Mouse (Mus musculus): ENCODE results near the gene Tas2r104. TPM values are rescaled to one million over a fixed set of nuclear protein-coding genes. Genes with fewer than 3 reads are reported as not detected.

Gene Tas2r104
- polyA plus RNA-seq (2015; fragmentation: Nextera tagmentation; extraction: Ambion mirVana), result not detected in 2 replicates

DNA sequence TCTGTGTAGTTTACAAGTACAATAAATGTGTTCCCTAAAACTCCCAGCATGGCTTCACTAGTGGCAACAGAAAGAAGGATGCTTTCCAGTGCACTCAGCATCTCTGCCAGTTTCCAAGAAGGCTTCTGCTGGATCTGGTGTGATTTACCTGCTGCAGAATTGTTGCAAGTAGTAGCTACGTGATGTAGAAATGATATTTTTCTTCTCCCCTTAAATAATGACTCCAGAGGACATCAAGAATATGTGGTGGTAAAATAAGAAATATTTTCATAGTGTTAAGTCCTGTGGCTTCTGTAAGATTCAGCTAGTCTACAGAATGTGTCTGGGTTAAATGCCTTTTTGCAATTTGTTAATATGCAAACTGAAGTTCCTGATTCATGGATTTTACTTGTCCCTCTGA is at the start of gene Tas2r104:
Gene Tas2r104 (minus strand): TSS at position 101 of the 400 bp plus-strand sequence.
- peaks cover 10% of the 10 kb centered on the region; the same call in 1 of the 2 replicates for H3K9me3 ChIP-seq
- no peak for ATAC-seq (ENCODE audit: low FRiP score, low read depth)
- no peak within 1 kb of the TSS for H3K4me2 ChIP-seq (replicated peaks)
- no peak within 1 kb of the TSS for H3K4me3 ChIP-seq
- WGBS, result 80% methylated on average over 1 of the region's 1 CpGs
- H3K27me3 ChIP-seq, result no peaks in the 10 kb centered on the region
- no peaks in the 10 kb centered on the region for H3K4me1 ChIP-seq
- no peaks in the 10 kb centered on the region for H3K36me3 ChIP-seq
- H3K9ac ChIP-seq, result no peak within 1 kb of the TSS
- H3K27ac ChIP-seq, result no peak within 1 kb of the TSS

DNA sequence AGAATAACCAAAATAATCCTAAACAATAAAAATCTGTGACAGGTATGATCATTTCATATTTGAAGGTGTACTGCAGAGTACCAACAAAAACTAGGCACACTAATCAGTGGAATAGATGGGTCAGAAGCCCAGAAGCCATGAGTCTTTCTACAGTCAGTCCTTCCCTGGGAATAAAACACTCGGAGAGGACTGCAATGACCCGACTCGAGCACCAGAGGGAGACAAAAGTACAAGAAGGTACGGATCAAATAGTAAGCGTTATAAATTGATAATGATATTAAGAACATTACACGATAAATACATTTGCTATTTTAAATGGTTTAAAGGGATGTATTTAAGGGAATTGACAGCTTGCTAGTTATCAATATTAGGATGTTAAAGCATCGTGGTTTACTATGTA is 27.3 kb upstream of the Tas2r104 start:
- Histone ChIP-seq H3K4me1 (no peaks in the 10 kb centered on the region), H3K4me2 (replicated peaks) (no peak overlapping the region), H3K4me3 (no peak overlapping the region), H3K27ac (no peak overlapping the region), H3K9ac (no peak overlapping the region), H3K36me3 (no peaks in the 10 kb centered on the region), H3K9me3 (peaks cover 12% of the 10 kb centered on the region), H3K27me3 (no peaks in the 10 kb centered on the region)
- ATAC-seq (ENCODE audit: low FRiP score, low read depth), result no peak
- WGBS, result 47% methylated on average over 7 of the region's 7 CpGs

DNA sequence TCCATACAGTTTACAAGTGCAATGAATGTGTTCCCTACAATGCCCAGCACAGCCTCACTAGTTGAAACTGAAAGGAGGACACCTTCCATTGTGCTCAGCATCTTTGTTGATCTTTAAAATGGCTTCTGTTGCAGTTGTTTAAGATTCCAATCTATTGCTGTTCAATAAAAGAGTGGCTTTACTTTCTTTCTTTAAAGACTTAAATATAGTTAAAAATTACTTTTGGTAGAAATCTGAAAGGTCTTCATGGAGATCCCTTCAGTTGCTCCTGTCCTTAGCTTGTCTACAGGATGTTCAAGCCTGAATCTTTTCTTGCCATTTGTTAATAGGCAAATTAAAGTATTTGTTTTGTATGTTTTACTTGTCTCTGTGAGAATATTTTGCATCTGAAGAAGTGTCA is 4.4 kb upstream of the Tas2r104 start, which contains the start of gene Tas2r114:
Gene Tas2r114 (minus strand): TSS at position 101 of the 400 bp plus-strand sequence.
- Histone ChIP-seq H3K9me3 (peaks cover 21% of the 10 kb centered on the region), H3K27ac (no peak within 1 kb of the TSS), H3K36me3 (no peaks in the 10 kb centered on the region), H3K4me2 (replicated peaks) (no peak within 1 kb of the TSS), H3K27me3 (no peaks in the 10 kb centered on the region), H3K4me1 (no peaks in the 10 kb centered on the region), H3K9ac (no peak within 1 kb of the TSS), H3K4me3 (no peak within 1 kb of the TSS)
- ATAC-seq (ENCODE audit: low FRiP score, low read depth), result no peak

DNA sequence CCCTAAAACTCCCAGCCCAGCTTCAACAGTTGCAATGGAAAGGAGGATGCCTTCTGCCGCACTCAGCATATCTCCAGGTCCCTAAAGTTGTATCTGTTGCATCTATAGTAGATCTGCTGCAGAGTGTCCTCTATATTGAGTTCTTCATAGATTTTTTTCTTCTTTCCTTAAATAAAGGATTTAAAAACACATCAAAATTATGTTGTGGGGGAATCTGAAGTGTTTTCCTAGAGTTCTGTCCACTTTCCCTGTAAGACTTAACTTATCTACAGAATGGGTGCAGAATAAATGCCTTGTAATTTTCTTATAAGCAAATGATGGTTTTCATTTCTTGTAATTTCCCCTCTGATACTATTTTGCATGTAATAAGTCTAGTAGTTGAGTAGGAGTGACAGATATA is 1.9 kb upstream of the Tas2r104 start, which contains the start of gene Tas2r105:
Gene Tas2r105 (minus strand): TSS at position 101 of the 400 bp plus-strand sequence.
- WGBS, result 86% methylated on average over 1 of the region's 1 CpGs
- Histone ChIP-seq H3K4me2 (replicated peaks) (no peak within 1 kb of the TSS), H3K27ac (no peak within 1 kb of the TSS), H3K9ac (no peak within 1 kb of the TSS), H3K4me1 (no peaks in the 10 kb centered on the region), H3K9me3 (peaks cover 18% of the 10 kb centered on the region), H3K4me3 (no peak within 1 kb of the TSS), H3K27me3 (no peaks in the 10 kb centered on the region), H3K36me3 (no peaks in the 10 kb centered on the region)
- ATAC-seq (ENCODE audit: low FRiP score, low read depth), result no peak

DNA sequence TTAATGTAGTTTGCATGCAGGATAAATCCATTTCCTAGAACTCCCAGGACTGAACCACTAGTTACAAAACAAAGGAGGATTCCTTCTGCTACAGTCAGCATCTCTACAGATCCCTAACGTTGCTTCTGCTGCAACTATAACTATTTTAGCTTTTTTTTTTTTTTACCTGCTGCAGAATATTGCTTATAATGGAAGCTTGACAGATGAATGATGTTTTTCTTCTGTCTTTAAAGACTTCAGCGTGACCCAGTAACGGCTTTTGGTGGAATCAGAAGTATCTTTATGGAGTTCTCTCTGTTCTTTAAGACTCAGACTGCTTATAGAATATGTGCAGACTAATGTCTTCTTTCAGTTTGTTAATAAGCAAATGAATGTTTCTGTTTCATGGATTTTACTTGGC is 6.8 kb downstream of the Tas2r104 start, which contains the start of gene Tas2r106:
Gene Tas2r106 (minus strand): TSS at position 101 of the 400 bp plus-strand sequence.
- H3K27me3 ChIP-seq, result no peaks in the 10 kb centered on the region
- WGBS, result 75% methylated on average over 3 of the region's 3 CpGs
- no peaks in the 10 kb centered on the region for H3K4me1 ChIP-seq
- no peak within 1 kb of the TSS for H3K9ac ChIP-seq
- peaks cover 12% of the 10 kb centered on the region for H3K9me3 ChIP-seq
- ATAC-seq (ENCODE audit: low FRiP score, low read depth), result no peak
- no peaks in the 10 kb centered on the region for H3K36me3 ChIP-seq
- H3K27ac ChIP-seq, result no peak within 1 kb of the TSS
- H3K4me3 ChIP-seq, result no peak within 1 kb of the TSS
- H3K4me2 ChIP-seq (replicated peaks), result no peak within 1 kb of the TSS

DNA sequence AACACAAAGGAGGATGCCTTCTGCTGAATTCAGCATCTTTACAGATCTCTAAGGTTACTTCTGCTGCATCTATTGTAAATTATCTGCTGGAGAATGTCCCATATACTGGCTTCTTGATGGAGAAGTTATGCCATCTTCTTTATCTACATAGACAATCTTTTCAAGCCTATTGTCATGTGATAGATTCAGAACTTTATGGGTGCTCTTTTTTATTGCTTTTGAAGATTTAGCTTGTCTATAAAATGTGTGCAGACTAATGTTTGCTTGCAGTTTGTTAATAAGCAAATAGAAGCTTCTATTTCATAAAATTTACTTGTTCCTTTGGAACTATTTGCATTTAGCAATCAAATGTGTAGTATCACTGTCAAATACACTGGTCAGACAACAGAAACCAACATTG is 25.5 kb downstream of the Tas2r104 start, which contains the start of gene Tas2r107:
Gene Tas2r107 (minus strand): TSS at position 101 of the 400 bp plus-strand sequence.
- Histone ChIP-seq H3K9ac (no peak within 1 kb of the TSS), H3K27me3 (no peaks in the 10 kb centered on the region), H3K4me1 (no peaks in the 10 kb centered on the region), H3K4me3 (no peak within 1 kb of the TSS), H3K4me2 (replicated peaks) (no peak within 1 kb of the TSS), H3K9me3 (peaks cover 3% of the 10 kb centered on the region; the same call in 1 of the 2 replicates), H3K36me3 (no peaks in the 10 kb centered on the region), H3K27ac (no peak within 1 kb of the TSS)
- no peak for ATAC-seq (ENCODE audit: low FRiP score, low read depth)

Other genes with a start within 250 kb of the Tas2r104 start
- not detected in 2 replicates for gene 5430401F13Rik, start 199.3 kb downstream of the Tas2r104 start, polyA plus RNA-seq (2015; fragmentation: Nextera tagmentation; extraction: Ambion mirVana)
- 0.25 TPM in 1 of 2 replicates, not detected in the other for gene Gm6619, start 199.3 kb downstream of the Tas2r104 start, polyA plus RNA-seq (2015; fragmentation: Nextera tagmentation; extraction: Ambion mirVana)
- not detected in 2 replicates for gene Tas2r130, start 54.8 kb downstream of the Tas2r104 start, polyA plus RNA-seq (2015; fragmentation: Nextera tagmentation; extraction: Ambion mirVana)
- not detected in 2 replicates for gene Tas2r107, start 25.6 kb downstream of the Tas2r104 start, polyA plus RNA-seq (2015; fragmentation: Nextera tagmentation; extraction: Ambion mirVana)
- gene Tas2r106, start 6.9 kb downstream of the Tas2r104 start, polyA plus RNA-seq (2015; fragmentation: Nextera tagmentation; extraction: Ambion mirVana), result not detected in 2 replicates
- gene Tas2r105, start 1.8 kb upstream of the Tas2r104 start, polyA plus RNA-seq (2015; fragmentation: Nextera tagmentation; extraction: Ambion mirVana), result not detected in 2 replicates
- gene Tas2r114, start 4.3 kb upstream of the Tas2r104 start, polyA plus RNA-seq (2015; fragmentation: Nextera tagmentation; extraction: Ambion mirVana), result not detected in 2 replicates

Measured in limb, embryonic 13.5 days (tissue).